Mouse (Mus musculus): ENCODE measurements around the gene Pla2r1.

Gene Pla2r1

DNA sequence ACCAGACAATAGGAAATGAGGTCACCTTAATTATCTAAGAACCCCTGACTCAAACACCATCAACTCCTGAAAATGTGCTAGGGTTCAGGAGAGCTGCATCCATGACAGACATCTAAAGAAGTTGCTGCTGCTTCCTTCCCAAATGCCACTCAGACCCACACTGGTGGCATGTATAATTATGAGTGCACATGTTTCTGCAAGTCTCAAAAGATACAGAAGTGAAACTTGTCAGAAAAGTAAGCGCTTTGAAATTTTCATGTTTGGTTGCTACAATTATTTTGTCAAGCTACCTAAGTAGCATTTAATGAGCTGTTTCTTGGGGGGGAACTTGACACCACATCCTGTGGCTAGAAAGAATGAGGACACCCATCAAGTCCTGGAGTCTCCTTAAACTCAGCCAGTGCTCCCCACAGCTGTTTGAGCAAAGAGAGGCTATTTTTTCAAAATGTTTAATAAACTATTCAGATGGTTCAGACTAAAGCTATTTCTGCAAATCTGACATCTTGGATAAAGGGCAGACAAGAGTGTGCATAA is 52.5 kb downstream of the Pla2r1 start:
- no peak for DNase-seq

DNA sequence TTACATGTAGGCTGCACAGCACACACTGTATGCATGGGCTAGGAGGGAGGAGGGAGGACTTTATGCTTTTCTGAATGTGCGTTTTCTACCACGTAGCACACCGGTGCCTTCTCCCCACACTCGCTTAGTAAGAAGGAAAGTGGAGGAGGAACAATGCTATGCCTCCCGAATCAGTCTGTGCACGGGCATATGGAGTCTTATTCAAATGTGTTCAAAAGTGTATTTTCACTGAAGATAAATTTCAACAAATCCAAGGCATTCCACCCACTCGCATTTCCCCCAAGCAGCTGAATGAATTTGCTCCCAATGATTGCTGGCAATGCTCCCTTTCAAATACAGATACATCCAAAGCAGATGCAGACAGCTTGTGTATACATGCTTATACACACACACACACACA is 73.2 kb downstream of the Pla2r1 start:
- no peak for DNase-seq

DNA sequence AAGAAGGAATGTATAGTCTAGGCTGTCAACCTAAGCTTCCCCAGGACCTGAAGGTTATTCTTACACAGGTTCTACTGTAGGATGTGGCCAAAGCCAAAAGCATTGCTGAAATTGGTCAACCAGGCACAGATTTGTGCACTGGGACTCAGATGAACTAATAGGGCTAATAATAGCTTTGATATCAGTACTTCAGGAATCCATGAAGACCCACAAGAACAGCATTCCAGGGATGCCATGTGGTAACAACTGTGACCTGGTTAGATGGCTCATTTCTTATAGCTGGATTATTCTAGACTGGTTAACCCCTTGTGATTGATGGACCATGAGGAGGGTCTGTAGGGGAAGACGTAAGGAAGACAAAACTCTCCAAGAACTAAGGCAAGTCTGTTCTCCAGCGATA is 74.3 kb downstream of the Pla2r1 start:
- DNase-seq = no peak

DNA sequence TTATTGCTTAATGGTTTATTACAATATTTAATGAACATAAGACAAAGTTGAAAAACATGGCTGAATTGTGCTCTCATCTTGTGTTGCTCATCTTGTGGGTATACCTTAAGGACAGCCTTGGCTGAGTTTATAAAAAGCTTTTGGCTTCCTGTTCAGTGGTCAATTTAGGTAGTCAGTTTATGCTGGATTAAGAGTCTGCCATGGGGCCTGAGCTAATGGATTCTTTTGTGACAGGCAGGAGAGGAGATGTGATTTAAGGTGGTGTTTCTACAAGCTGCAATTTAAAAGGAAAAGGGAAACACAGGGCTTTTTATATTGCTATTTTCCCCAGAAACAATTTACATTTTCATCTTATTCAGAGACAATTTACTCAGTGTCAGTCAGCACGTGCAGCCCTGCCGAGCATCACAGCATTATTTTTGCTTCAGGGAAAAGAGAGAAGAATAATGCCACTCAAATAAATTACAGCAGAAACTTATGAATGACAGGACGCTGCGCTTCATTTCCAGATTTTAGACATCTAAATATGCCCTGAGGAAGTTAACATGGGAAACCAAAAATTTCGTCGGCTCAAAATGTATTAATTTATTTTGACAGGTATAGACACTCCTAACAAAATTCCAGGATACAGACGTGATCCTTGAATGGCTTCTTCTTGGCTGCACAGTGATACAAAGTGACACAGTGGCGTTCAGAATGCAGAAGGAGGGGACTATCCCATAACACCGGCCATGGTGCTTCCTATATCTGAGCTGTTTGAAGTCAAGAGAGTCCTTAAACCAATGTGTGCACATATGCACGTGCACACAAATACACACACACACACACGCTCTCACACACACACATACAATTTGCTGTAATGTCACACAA is 84.0 kb downstream of the Pla2r1 start:
- DNase-seq = no peak

DNA sequence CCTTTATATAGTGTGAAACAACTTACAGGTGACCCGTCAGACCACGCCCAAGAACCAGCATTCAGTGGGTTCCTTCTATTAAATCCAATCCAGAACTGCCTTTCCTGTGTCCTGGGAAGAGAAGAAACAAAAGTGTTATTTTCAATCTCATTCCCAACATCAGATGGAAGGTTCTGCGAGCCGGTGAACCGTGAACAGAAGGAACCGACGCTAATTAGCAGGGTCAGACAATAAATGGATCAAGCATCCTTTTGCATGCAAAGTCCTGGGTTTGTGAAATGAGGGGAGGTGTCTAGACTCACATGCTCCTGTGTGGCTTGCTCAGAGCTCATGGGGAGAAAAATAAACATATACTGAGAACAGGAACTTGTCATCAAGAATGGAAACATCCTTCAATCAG is 100.7 kb downstream of the Pla2r1 start:
- no peak for DNase-seq

DNA sequence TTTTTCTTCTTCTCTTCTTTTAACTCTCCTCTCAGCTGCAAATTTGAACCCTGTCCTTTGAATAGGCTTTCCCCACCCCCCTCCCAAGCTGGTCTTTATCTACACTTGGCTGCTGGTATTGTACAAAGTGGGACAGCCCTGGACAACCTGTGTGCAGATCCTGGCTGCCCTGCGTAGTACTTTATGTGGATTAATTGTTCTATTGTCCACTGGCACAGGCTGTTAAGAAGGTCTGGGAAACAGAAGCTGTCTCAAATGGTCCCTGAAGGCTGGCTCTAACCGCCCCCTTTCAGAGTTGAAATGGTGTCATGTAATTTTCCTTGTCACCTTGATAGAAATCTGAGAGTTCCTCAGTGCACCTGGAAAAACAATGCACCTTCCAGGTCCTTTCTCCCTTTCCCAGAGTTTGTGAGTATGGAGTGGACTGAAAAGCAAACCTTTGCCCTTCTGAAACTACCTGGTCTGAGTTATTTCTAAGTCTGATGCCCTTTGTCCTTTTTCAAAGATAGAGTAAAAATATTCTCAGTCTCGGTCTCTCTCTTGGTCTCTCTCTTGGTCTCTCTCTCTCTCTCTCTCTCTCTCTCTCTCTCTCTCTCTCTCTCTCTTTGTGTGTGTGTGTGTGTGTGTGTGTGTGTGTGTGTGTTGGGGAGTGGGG is 101.9 kb downstream of the Pla2r1 start:
- DNase-seq = no peak

DNA sequence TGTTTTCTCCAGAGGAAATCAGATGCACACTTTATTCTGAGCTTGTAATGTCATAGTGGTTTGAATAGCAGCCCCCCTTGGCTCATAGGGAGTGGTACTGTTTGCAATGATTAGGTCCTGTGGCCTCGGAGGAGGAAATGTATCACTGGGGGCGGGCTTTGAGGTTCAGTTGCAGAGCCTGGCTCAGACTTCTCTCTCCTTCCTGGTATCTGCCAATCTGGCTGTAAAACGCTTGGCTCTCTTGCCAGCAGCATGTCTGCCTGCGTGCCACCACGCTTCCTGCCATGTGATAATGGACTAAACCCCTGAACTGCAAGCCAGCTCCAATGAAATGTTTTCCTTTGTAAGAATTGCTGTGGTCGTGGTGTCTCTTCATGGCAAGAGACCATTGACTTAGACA is 103.4 kb downstream of the Pla2r1 start:
- no peak for DNase-seq

DNA sequence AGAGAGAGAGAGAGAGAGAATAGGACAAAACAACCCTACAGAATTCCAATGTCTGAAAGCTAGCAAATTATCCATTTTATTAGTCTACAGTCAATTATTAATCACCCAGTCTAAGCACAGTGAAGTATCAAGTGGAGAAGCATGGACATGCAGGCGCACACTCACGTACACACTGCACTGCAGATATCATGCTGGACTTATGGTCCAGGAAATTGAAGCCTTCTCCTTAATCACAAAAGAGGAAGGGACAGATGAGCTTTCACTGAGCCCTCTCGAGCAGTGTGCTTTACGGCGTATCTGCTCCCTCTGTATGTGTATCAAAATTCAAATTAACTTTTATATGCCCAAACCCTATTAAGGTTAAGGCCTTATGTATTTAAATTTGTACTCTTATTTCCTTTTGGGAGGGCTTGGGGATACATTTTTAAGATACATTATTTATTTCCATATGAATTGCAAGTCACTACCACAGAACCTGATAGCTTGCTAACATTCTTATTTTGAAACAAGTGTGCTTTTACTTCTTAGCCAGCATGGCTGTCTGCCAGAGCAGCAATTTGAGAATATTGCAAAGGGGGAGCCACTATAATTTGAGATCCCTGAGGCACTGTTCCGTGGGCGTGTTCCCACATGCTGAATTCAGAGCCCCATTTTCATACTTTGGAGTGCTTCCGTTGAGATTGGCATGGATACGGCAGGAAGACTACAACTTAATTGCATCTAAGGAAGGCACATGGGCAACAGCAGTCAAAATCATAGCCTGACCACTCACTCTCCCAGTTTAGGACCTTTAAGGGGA is 108.2 kb downstream of the Pla2r1 start:
- no peak for DNase-seq

DNA sequence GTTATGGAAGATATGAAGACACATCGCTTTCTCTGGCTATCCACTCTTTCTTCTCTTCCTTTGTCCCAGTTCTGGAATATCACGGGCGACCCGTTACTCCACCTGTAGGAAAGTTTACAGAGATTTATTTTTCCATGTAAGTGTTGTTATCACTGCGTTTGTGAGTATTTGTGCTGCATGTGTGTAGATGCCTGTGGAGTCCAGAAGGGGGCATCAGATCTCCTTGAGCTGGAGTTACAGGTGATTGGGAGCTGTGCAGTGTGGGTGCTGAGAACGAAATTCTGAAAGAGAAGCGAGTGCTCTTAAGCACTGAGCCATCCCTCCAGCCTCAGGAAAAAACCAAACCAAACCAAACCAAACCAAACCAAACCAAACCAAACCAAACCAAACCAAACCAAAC is 109.8 kb downstream of the Pla2r1 start:
- DNase-seq = no peak

DNA sequence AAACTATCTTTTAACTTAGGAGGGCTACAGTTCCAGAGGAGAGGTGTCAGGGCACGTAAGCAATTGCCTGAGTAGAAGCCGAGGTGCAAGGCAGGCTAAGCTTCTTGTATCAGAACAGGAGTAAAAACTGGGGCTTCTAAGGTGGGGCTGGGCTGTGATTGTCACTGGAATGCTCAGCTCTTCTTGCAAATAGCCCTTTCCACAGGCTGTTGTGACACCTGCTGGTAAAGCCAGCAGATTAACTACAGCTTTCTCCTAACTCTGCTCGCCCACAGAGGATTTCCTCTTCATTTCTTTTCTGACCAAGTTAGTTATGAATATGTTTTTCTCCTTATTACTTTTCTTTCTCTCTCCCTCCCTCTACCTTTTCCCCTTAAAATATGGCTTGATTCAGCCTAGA is 111.2 kb downstream of the Pla2r1 start:
- no peak for DNase-seq

DNA sequence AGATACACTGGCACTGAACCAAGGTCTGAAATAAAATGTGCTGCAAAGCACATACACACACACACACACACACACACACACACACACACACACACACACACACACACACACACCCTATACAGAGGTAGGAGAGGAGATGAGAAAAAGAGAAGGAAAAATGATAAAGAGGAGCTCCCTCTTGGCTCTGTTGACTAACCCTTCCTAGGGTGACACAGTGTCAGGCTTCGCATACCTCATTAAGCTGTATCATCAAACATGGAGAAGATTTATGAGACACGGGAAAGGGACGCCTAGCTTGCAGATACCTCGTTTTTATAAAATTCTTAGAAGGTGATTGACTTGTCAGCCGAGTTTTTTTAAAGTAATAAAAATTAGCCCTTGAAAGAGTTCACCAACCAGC is 116.3 kb downstream of the Pla2r1 start:
- DNase-seq = no peak

DNA sequence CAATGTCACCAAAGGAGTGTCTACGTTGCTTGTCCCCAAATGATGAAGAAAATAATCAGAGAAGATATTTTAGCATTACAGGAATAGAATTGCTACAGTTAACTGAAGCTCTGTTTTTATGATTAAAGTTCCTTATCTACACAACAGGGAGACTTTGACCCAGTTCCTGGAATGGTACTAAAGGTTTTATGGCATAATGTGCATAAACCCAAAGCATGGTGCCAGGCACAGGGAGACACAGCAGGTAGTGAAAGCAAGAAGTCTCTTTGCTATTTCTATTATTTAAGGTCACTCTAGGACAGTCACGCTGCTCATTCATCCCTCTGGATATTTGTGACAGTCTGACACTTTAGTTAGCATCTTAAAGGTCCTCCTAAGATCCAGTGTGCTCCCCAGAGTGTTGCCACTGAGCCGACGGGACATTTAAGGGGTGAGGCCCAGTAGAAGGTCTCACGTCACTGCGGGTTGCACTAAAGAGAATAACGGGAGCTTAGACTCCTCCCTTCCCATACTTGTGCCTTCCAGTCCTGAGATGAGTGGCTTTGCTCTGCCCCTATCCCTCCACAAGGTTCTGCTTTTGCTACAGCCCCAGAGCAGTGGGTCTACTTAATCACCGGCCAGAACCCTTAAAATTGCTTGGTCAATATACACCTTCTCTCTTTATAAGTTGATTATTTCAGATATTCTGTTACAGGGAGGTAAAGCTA is 122.6 kb downstream of the Pla2r1 start:
- no peak for DNase-seq

DNA sequence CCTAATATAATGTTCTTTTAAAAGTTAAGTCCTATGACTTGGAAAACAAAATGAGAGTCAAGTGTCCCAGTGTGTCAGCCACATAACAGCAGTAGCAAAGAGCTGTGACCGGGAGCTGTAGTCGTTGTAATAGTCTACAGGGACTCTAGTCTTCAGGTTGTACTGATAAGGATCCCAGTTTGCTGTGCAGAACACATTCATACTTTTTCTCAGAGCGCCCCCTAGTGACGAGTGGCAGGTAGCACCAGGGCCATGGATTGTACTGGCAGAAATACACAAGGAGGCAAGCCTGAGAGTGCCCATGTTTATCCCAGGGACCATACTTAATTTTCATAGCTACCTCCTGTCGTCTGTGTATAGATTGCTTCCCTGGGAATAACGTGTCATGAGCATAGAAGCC is 135.0 kb downstream of the Pla2r1 start:
- peak; percentile 71 for DNase-seq

DNA sequence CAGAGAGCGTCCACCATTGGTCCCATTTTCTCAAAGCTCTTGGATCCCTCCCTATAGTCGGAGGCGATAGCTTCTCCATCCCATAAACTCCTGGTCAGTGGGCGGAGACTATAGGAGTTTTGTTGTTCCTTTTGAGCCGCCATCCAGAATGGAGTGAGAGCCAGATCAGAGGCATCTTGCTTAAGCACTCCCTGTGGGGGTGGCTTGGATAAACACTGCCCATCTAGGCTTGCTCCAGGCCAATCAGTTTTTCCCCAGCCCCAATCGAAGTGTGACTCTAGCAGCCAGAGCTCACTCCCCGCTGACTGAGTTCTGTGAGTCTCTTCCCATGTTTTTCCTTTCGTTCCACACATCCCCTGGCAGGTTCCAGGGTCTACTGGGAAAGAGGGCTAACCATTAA is 138.8 kb downstream of the Pla2r1 start:
- peak; percentile 14 for DNase-seq

DNA sequence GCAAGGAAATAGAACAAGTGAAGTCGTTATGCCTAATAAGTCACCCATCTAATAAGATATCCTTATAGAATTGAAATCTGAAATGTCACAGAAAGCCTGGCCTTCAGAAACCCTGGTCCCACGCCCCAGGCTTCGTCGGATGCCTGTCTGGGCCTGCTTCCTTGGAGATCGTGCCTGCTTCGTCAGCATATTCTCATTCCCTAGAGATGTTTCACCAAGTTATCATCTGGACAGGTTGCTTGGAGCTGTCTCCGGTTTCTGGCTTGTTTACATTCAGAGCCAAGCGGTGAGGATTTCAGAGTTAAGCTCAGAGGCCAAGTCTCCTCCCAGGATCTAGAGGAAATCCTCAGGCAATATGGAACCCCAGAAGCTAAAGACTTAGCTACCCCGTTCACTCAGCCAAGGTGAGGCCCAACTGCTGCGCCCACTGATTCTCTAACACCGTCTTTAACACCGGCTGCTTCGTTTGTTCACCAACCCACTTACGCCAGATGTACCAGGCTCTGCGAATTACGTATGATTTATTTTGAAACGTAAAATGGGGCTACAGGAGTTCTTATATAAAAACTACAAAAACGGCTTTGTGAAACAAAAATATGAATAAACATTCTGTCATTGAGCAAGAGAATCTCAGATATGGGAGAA is 140.0 kb downstream of the Pla2r1 start:
- no peak for DNase-seq

DNA sequence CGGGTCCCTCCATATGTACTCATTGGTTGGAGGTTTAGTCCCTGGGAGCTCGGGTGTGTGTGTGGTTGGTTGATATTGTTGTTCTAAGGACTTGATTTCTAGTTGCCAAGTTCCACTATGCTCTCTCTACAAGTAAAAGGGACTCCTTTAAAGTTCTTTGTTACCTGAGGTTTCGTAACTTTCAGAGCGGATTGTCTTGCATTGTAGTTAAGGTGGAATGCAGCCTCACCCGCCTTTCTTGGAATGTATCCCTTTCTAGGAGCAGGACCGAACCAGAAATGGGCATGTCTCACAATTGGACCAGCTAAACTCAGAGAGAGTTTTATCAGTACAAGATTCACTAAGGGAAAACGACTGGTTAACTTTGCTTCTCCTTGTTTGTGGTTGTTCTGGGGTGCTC is 141.9 kb downstream of the Pla2r1 start:
- no peak for DNase-seq

DNA sequence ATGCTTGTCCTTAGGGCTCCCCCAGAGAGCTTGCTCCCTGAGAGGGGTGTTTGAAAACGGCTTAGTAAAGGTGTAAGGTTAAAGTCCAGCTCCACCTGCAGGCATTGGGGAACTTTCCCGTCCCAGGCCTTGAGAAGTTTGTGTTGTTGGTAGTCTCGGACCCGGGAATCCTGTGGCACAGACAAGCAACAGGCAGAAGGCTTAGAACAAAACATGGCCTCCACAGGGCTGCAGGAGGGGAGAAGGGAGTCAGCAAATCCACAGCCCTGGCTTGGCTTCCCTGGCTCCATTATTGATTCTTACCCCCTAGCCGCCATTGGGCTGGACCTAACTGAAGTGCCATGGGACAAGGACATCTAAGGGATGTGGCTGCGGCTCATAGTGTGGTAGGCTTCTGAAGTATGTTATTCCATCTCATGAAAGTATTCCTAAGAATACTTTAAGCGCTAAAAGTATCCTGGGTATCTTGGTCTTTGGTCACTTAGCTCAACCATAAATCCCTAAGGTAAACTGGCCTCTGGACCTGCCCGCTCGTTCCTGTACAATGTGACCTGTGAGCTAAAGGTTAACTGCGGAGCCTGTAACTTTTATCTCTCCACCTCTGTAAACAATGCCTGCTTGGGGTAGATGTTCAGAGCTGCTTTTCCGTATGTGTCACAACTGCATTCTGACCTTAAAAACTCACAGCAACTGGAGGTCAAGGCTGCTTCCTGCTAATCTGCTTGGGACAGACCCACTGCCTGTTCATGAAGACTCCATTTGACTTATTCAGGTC is 142.9 kb downstream of the Pla2r1 start:
- peak; percentile 32 for DNase-seq

DNA sequence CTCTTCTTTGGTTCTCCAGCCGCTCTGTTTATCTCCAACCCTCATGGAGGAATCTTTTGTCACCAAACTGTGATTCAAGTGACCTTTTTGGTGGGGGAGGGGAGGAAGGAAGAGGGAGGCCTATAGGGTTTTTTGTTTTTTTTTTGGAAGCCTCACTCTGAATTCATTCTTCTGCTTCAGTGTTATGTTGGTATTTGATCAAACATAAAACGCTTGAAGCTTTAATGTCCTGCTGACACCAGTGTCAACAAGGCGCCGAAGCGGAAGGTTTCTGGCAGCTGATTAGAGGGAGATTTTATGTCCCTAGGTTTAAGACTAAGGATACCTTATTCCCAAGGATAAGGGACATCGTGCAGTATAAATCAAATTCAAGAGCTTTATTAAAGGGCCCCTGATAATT is 143.9 kb downstream of the Pla2r1 start:
- DNase-seq = no peak

DNA sequence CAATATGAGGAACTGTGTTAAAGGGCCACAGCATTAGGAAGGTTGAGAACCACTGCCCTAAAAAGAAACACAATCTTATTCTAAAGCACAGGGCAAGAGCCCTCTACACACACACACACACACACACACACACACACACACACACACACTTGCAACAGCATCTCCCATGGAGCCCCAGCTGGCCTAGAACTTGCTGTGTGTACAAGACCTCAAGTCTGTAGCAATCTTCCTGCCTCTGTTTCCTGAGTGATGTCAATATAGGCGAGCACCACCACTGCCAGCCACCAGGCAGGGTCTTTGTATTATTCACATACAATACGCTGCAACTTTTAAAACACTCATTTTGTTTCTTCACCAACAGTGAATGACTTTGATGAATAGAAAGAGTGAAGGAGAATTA is 145.7 kb downstream of the Pla2r1 start:
- no peak for DNase-seq

DNA sequence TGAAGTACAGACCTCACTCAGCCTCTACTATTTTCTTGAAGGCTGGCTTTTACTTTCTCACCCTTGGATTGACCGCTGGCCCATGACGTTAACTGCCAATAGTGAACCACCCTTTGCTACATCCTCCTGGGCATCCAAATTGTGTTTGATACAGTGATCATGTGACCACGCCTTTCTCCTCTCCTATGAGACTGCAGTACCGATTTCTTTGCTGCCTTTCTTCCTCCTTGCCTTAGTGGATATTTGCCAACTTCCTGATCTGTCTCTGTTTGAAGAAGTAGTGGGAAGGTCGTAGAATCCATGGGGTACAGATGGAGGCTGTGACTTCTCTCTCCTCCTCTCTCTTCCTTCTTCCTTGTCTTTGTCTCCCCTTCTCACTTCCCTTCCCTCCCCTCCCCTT is 147.7 kb downstream of the Pla2r1 start:
- DNase-seq = no peak

DNA sequence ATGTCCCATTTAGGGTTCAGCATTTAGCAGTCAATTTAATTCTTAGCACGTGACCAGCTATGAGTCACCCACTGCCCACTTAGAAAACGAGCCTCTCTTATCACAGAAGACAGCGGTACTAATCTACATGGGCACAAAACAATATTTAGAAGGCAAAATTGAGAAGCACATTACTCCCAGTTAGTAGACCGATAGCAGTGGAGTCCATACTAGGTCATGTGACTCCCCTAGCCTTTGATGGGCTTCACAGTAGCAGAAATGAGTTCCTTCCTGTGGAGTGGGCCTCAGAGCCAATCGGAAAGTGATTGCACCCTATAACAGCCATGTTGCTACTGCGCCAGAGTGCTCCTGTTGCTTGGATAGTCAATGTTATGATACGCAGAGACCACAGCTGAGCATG is 148.3 kb downstream of the Pla2r1 start:
- DNase-seq = no peak

DNA sequence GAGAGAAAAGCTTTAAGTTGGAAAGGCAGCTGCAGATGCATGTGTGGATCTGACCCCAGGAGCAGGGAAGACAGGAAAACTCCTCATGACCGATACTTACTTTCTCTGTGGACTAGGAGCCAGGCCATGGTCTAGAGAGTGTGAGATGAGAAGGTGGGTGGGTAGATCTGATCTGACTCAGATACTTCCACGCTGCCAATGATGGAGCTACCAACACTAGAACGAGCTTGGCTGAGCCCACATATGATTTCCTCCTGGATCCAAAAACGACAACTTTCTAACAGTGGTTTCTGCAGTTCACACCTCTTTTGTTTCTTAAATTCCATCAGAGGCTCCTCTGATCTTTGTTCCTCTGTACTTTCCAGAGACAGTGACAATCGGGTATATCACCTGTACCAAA is 151.4 kb downstream of the Pla2r1 start:
- DNase-seq = no peak
